Mouse (Mus musculus) urinary bladder, postnatal 10 days (tissue): Measurements from ENCODE around the gene Cep41.

Source experiments
- DNase-seq: peaks from one replicate; pipeline ENCODE4 v3.0.0; 2022; ENCODE audit warnings: low spot score

The Cep41 gene

DNA sequence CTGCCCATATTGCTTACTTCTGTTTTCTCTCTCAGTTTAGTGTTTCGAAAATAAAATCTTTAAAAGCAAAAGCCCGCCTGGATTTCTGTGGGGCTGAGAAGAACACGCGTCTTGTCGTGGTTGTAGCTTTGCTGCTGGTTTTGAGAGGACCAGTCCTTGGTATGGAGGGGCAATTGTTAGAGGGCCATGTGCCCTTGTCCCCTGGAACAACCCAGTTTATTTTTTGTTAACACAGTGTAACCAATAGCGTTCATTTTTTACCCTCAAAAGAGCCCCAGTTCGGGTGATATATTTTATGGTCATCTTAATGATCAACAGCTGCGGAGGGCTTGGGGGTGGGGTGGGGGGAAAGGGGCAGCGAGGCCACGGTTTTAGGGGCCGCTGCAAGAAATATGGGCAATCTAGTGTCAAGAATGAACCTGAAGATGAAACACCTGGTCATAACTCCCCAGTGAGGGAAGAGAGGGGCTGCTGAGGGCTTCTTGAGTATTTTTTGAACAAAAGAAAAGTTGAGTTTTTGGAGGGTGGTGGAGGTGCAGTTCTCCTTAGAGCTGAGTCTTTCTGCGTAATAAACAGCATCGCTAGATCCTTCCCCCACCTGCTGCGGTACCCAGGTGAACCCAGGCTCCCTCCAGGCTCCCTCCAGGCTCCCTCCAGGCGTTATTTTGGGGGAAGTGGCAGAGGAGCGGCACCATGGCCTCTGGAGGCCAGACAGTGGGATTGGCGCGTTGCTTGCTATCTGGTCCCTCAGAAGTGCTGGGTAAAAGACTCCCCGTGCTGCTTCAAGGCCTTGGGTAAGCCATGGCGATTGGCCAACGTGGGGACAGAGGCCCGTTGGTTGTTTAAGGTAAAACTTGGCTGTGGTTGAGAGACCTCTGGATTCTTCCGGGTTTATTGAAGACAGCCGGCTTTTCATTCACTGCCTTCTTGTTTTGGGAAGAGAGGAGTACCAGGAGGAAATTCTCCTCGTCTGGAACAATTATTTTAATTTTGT lies 17.1 kb upstream of the Cep41 start:
- no peak for DNase-seq

DNA sequence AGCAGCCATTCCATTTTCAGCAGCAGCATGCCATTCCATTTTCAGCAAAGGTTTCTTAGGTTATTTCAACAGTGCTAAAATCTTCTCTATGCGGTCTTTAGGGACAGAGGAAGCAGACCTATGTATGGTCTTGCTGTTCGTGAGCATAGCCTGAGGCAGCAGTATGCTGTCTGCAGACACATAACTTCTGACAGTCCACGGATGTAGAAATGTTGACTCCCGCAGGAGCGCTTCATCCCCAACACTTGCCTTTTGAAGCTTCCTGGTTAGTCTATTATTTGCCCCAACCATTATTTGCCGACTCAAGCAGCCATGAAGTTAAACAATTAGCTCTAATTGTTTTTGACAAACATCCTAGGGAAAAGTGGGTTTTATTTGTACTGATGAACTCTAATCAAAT lies 15.6 kb upstream of the Cep41 start:
- no peak for DNase-seq

DNA sequence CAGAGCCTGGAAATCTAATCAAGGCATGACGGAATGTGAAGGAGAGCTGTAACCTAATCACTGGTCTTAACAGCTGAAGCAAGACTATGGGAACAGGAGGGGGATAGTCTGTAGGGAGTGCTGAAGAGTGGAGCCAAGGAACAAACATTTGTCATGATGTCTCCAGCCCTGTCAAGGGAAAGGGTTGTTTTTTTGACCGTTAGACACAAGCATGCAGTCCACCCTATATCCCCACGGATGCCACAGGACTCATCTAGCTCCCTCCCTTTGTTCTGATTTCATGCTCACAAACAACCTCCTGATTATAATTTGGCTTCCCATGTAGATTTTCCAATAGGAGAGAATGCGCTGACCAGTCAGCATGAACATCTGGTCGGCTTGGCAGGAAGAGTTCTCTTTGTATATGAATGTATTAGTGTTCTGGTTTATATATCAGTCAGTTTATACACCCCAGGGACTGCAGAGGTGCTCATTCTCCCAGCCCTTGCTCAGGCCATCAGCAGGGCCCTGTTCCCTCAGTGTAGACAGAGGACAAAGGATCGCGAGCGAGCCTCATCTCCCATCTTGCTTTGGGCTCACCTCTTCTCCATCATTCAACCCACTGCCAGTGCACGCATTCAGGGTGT lies 10.5 kb upstream of the Cep41 start:
- DNase-seq = no peak

DNA sequence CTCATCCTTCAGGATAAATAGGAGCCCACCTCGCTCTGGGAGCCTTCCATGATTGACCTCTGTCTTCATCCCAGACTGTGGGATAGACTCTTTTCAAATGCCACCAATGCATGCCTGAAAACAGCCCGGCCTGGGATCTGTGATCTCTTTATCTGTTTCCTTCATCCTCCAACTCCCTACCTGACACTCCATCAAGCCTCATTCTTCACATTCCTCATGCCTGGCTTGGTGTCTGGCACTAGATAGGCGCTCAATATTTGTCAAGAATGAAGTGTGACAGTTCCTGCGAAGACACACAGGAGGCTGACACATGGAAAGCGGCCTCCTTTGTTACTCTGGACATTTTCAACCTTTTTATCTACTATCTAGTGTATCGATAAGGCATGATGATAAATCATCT lies 9.9 kb upstream of the Cep41 start:
- no peak for DNase-seq

DNA sequence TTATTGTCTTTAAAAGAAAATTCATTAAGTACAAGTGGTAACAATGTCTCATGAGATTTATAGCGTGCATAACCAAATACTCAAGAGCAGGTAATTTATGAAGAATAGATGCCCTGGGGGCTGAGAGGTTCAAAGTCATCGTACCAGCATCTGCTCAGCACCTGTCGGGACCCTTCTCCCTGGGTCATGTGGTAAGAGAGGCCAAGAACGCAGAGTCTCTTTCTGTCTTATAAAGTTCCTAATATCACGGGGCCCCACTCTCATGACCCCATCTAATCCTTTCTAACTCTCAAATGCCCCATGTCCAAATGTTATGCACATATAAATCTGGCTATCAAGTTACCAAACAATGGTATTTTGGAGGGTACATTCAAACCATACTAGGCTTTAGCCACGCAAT lies 9.3 kb upstream of the Cep41 start:
- no peak for DNase-seq

DNA sequence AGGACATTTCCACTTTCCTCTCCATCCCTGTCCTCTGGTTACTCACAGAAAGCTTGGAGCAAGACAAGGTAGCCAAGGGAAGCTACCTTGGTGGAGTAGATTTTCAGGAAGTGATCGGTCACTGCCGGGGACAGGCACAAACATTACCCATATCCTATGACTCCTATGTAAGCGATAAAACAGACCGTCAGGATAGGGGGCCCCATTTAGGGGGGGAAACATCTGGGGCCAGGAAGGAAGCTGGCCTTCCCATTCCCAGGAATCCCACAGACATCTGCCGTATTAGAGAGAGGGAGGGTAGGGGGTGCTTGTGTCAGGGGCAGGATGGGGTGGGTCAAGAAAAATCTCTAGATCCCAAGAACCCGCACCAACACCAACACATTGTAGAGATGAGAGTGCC lies 6.6 kb upstream of the Cep41 start:
- DNase-seq = no peak

DNA sequence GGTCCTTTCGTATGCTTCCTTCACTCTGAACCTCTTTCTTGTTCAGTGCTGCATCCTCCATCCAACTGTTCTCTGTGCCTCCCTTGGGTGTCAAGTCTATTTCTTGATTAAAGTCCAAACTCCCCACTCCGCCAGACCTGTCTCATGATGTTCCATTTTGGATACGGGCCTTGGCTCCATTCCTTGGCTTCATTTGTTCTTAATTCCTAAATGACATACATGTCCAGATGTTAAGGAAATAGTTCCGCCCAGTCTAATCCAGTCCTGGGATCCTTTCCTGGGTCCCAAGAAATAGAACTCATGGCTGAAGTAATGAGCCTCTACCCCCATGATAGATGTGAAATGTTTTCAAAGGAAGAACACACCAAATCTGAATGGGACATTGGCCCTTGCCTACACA lies 4.5 kb upstream of the Cep41 start:
- DNase-seq = no peak

DNA sequence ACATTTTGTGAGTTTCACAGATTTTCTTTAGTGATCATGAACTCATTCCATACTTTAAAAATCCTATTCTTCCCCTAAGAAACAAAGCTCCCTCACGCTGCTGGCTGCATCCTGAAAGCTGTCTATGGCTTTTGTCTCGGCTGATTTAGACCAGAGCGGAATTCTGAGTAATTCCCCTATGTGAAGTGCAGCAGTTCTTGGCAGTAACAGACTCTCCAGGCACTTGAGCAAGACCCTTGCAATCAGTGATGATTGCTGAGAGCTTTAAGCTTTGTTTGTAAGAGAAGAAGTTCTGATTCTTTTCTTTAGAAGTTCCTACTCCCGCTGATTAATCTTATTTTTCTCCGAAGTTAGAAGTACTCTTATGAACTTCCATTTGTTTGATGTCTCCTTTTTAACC lies 3.9 kb upstream of the Cep41 start:
- no peak for DNase-seq

DNA sequence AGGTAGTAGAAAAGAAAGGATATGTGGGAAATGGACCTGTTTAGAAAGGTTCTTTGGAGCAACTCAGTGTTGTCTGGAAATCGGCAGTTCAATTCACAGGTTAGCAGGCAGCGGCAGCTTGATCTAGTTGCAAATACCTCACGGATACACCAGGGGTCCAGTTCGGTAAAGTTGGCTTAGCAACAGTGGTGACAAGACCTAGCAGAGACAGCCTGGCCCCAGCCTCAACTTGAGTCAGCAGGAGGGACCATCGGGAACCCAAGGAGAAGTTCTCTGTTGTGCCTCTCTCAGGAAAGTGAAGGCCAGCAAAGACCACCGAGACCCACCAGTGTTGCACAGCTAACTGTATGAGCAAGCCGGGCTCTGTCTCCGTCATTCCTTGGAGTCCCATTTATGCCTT lies 1.6 kb upstream of the Cep41 start:
- DNase-seq = no peak

DNA sequence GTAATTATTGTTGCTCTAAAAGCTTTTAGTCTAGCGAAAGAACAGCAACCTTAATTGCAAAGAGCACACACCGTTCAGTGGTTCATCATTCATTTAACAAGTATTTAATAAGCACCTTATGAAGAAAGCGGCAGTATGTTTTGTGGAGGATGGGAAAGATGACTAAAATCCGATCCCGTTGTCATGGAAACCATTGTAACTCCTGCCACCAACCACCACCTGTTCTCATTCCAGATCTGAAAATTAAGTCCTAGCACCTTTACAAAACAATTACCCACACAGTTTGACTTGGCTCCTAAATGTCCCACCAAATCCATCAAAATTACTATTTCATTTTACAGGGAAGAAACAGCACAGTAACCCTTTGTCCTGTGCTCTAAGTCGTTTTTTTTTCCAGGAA lies 660 bp upstream of the Cep41 start:
- DNase-seq = no peak

DNA sequence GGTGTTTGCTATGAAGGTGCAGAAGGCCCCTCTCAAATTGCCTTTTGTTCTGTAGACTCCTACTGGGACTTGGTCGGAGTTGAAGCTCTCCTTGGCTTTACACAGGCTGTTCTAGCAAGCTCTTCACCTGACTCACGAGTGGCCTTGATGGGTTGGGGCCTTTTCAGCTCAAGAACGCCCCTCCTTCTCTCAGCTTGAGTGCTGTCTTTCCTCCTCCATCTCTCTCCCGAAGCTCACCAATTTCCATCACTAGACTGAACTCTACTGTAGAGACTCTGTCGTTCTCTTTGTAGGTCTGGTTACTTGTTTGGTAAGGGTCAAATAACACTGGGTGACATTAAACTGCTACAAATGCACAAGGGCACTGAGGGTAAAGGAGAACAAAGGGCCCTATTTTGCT lies 723 bp downstream of the Cep41 start:
- DNase-seq = no peak

DNA sequence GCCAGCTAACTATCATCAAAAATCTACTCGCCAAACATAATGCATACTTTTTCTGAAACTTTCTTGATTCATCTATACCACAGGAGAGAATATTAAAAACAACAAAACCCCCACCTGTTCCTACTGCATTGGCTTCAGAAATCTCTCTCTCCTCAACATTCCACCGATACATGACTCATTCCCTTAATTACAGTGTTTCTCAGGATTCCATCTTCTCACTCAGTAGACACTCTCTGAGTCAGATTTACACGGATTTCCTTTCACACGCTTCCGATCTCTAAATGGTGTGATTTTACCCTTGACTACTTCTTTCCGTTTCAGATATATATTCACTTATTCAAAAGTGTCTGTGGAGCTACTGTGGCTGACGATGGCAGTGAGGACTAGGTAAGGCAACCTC lies 6.4 kb downstream of the Cep41 start:
- DNase-seq = no peak

DNA sequence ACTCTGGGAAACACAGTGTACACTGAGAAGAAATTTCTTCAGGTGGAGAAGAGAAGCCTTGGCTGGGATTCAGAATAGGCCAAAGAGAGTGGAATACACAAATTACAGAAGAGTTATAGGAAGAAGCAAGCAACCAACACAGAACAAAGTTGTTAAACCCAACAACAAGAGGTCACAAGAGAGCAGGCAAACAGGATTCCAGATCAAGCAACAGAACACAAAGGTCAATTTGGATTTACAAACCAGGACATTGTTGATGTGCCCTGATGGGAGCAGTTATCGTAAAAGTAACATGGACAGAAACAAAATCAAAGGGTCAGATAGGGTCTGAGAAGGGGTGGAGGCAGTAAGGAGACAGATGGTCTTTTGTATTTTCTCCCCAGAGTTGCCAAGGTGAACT lies 9.0 kb downstream of the Cep41 start:
- no peak for DNase-seq

DNA sequence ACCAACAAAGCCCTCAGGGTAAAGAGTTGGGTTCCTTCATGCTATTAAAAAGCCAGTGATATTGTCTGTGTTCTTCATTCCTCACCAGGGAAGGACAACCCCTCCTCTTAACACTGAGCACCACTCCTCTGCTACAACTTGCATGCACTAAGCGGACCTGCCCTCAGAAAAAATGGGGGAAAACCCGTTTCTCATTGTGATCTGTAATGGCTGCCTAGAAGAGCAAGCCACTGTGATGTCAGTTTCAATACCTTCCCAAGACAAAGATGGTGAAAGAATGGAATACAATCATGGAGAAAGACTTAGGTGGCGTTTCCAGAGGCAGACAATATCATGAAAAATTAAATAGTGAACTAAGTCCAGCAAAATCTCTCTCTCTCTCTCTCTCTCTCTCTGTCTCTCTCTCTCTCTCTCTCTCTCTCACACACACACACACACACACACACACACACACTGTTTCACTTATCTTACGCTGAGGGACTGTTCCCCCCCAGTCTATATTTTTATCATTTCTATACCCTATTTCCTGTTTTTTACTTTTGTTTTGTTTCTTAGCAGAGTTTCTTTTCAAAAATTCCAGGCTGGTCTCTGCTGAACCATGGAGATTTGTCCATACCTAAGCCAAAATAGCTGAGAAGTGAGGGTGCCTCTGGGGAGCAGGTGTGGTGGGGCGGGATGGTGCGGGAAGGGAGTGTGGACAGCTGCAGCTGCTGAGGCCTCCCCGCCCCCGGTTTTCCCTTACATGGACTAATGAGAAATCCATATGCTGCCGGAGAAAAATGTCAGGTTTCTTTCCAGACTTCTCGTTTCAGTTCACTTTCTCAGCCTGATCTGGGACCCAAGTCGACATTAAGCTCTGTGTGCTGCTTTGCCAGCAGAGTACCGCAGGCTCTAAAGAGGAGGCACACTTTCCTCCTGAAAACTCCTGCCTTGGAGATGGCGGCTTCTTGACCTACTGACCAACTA lies 11.3 kb downstream of the Cep41 start:
- DNase-seq = no peak

DNA sequence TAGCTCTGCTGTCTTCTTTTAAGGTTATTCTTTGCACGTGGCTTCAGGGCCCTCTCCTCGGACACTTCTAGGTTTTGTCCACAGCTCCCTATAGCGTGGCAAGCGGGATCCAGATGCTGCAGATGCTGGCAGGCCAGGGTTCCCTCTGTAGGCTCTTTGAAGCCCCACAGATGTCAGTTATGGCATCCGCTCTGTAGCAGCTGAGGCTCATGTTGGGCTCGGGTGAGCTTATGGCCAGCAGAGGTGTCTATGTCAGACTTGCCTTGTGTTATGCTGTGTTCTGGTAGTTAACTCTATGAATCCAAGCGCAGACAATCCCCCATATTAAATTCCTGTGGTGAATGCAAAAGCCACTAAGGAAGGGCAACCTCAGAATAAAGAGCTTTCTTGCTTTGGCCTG lies 13.1 kb downstream of the Cep41 start:
- no peak for DNase-seq

DNA sequence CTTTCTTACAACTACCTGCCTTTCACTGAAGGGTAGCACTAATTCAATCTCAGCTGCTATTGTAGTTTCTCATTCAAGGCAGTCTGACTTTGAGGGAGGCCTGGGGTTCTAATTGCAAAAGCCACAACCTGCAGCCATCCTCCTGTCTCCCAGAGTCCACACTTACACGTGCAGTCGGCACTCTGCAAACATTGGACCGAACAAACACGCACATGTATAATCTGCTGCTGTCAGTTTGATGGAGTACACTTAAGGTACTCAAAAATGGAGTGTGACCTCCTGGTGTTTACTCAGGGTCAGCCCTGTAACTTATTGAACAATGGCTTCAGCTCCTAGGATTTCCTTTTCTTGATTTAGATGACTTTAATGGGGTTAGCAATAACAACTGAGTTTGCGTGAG lies 14.0 kb downstream of the Cep41 start:
- DNase-seq = no peak

DNA sequence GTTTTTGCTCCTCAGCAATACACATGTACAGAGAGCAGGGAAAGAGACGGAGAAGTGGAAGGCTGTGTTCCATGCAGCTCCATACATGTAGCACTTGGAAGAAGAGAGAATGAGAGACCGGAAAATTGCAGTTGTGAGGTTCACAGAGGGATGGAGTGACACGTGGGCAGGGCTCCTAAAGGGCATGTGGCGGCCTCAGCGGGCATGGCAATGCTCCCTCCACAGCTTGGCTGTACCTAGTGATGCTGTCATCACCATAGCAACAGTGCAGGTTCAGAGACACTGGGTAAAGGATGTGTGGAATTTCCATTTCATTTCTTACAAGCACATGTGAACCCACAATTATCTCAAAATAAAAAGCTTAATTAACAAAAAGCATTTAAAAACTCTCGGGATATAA lies 15.1 kb downstream of the Cep41 start:
- no peak for DNase-seq

DNA sequence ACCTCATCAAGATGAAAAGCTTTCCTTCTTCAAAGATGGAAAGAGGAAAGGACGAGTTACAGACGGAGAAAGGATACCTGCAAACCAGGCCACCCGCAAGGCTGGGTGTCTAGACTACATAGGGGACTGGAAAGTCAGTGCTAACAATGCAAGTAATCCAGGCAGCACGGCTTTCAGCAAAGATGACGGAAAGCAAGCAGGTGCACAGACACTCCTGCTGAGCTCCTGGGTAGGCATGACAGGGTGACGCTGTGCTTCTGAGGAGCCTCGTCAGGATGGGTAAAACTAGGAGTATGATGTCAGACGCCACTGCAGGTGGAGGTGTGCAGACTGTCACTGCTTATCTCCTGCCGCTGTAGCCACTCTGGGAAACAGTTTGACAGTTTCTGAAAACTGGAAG lies 16.0 kb downstream of the Cep41 start:
- DNase-seq = no peak

DNA sequence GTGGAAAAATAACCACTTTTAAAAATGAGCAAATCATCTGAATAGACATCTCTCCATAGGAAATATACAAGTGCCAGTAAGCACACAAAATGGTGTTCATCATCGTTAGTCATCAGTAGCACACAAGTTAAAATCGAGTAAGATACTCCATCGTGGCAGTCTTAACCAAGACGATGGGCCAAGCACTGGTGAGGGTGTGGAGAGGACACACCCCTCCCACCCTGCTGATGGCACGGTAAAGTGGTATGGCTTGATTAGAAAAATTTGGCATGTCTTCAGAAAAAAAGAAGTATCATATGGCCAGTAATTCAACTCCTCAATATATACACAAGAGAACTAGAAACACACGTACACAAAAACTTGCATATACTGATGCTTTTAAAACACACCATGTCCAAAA lies 17.0 kb downstream of the Cep41 start:
- no peak for DNase-seq

DNA sequence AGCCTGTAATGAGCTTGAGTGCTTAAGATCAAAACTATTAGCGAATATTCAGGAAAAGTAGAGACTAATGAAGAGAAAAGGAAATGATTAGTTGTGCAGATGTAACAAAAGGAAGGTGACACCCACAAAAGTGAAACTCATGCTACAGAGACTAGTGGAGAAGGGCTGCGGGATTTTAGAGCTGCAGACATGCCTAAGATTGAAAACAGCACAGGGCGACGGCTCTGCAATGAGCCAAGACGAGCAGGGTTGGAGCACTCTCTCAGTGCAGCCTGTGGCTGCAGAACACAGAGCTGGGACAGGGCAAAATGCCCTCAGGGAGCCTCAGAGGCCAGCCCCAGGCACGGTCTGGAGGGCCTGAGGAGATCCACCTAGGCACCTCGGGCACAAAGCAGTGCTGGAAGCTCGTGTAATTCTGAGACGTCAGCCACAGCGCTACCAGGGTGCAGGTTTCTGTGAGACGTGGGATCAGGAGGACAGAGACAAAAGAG lies 18.2 kb downstream of the Cep41 start:
- DNase-seq = no peak

DNA sequence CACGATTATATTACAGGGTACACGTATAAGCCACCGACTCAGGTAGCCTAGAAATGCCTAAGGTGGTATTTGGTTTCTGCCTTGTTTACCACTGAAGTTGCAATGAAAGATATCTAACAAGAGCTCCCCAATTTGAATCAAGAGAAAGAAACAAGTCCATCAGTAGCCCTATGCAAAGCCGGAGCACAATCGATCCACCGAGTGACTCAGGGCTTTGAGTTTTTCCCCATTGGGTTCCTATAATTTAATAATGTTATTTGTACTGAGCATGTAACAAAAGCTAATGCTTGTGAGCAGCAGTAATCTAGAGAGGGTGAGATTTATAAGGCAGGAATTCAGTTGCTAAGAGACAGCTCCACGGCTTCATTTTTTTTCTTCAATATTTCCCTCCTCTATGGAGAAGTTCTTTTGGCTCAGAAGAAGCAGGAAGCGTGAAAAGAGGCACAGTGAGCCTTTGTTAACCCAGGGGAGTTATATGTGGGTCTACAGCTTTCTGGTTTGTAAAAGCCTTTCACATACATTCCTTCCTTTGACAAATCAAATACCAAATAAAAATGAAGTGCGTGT lies 18.8 kb downstream of the Cep41 start:
- no peak for DNase-seq
